In genomic region chr4:135260434-135260833, GRCm38 (mm10) we compare ENCODE assay signal across 19 mouse cellular contexts. TPM values are rescaled to one million over a fixed set of nuclear protein-coding genes. Genes with fewer than 3 reads are reported as not detected.
DNase-seq lines count a peak whose midpoint lies in the region; ATAC-seq and TF ChIP-seq lines count a peak whose summit lies in the region.
"Had no signal": no experiment of that assay in that cellular context is flagged by ENCODE, and none has a peak within 500 bp of the region (broad histone marks: within the 10 kb centered on the region; RNA-seq: fewer than 3 reads in every experiment).

No protein-coding gene starts in this region.

- no peak for DNase-seq in embryonic facial prominence, embryonic 10.5 days (ENCODE audit: low spot score)
- DNase-seq in heart, embryonic 10.5 days (ENCODE audit: low spot score): no peak
- DNase-seq in lung, embryonic 14.5 days: peak; percentile 58
- no peak for DNase-seq in lung, postnatal 25 days (ENCODE audit: low spot score)
- peak; percentile 25 for DNase-seq in brain, adult 2 months (ENCODE audit: low read depth, low spot score)
- DNase-seq in retina, postnatal 1 day: no peak
- DNase-seq: adrenal gland, adult 2 months; cerebellum, adult 9-10 months; gastrocnemius, postnatal 14 days; kidney, postnatal 4 days; right cerebral cortex, adult 18-20 months had no signal

- H3K4me1 ChIP-seq in embryonic facial prominence, embryonic 13.5 days: peaks cover 25% of the 10 kb centered on the region
- H3K4me1 ChIP-seq in embryonic facial prominence, embryonic 10.5 days: peaks cover 10% of the 10 kb centered on the region
- H3K4me1 ChIP-seq in heart, embryonic 14.5 days (ENCODE audit: control insufficient read depth in 2 of 2, insufficient read depth in 2 of 2, low read length in 2 of 2): peaks cover 22 to 68% of the 10 kb centered on the region in 2 experiments
- H3K4me1 ChIP-seq in heart, embryonic 10.5 days: peaks cover 66% of the 10 kb centered on the region
- H3K4me1 ChIP-seq in lung, embryonic 14.5 days (ENCODE audit: insufficient read depth): peaks cover 10% of the 10 kb centered on the region

- H3K4me3 ChIP-seq in embryonic facial prominence, embryonic 13.5 days: no peak overlapping the region
- H3K4me3 ChIP-seq in embryonic facial prominence, embryonic 10.5 days: no peak overlapping the region
- H3K4me3 ChIP-seq in heart, embryonic 14.5 days (ENCODE audit: control insufficient read depth in 1 of 2, insufficient read depth in 1 of 2, low read depth in 1 of 2, low read length in 2 of 2): no peak overlapping the region
- no peak overlapping the region for H3K4me3 ChIP-seq in heart, embryonic 10.5 days
- no peak overlapping the region for H3K4me3 ChIP-seq in lung, embryonic 14.5 days (ENCODE audit: low read depth, low read length)
- H3K4me3 ChIP-seq: embryonic facial prominence, embryonic 12.5 days; hindbrain, embryonic 15.5 days; intestine, embryonic 15.5 days; kidney, embryonic 15.5 days; limb, embryonic 12.5 days had no signal

- no peak for ATAC-seq in embryonic facial prominence, embryonic 13.5 days (ENCODE audit: insufficient number of reproducible peaks, insufficient read depth, low FRiP score, low TSS enrichment, low read depth)
- ATAC-seq in heart, embryonic 14.5 days (ENCODE audit: insufficient number of reproducible peaks, insufficient read depth, low FRiP score, low read depth): no peak
- ATAC-seq in lung, embryonic 14.5 days (ENCODE audit: insufficient read depth): no peak; the same call in 1 of the 2 replicates
- ATAC-seq: intestine, embryonic 15.5 days had no signal

- H3K4me2 ChIP-seq in embryonic facial prominence, embryonic 13.5 days: no peak overlapping the region
- H3K4me2 ChIP-seq in heart, embryonic 14.5 days (ENCODE audit: low read length): no peak overlapping the region
- no peak overlapping the region for H3K4me2 ChIP-seq in lung, embryonic 14.5 days
- H3K4me2 ChIP-seq: embryonic facial prominence, embryonic 12.5 days; hindbrain, embryonic 15.5 days; intestine, embryonic 15.5 days; kidney, embryonic 15.5 days; limb, embryonic 12.5 days had no signal

- TF ChIP-seq CTCF in lung, embryonic 14.5 days (IDR thresholded peaks at IDR 0.05; ENCODE audit: low read depth): no peak

- H3K9ac ChIP-seq in embryonic facial prominence, embryonic 13.5 days: no peak overlapping the region
- no peak overlapping the region for H3K9ac ChIP-seq in heart, embryonic 14.5 days (ENCODE audit: low read length)
- no peak overlapping the region for H3K9ac ChIP-seq in lung, embryonic 14.5 days
- H3K9ac ChIP-seq: embryonic facial prominence, embryonic 12.5 days; hindbrain, embryonic 15.5 days; intestine, embryonic 15.5 days; kidney, embryonic 15.5 days; limb, embryonic 12.5 days had no signal

- 0 out of 2 replicates have a peak overlapping the region, but pooled peaks have one; percentile 16 for H3K27ac ChIP-seq in embryonic facial prominence, embryonic 13.5 days
- H3K27ac ChIP-seq in embryonic facial prominence, embryonic 10.5 days (replicated peaks): no peak overlapping the region
- peak overlapping the region; percentile 10 to 27; a peak in 1 of 4 replicates for H3K27ac ChIP-seq in heart, embryonic 14.5 days (replicated peaks in 1 of 2; ENCODE audit: control insufficient read depth in 1 of 2, insufficient read depth in 1 of 2, low read depth in 2 of 2, low read length in 2 of 2)
- no peak overlapping the region for H3K27ac ChIP-seq in heart, embryonic 10.5 days
- no peak overlapping the region for H3K27ac ChIP-seq in lung, embryonic 14.5 days (ENCODE audit: low read depth)
- H3K27ac ChIP-seq: embryonic facial prominence, embryonic 12.5 days; hindbrain, embryonic 15.5 days; intestine, embryonic 15.5 days; kidney, embryonic 15.5 days; limb, embryonic 12.5 days had no signal

- no peaks in the 10 kb centered on the region for H3K9me3 ChIP-seq in embryonic facial prominence, embryonic 13.5 days
- no peaks in the 10 kb centered on the region for H3K9me3 ChIP-seq in embryonic facial prominence, embryonic 10.5 days
- H3K9me3 ChIP-seq in heart, embryonic 14.5 days (ENCODE audit: control insufficient read depth, low read length): no peaks in the 10 kb centered on the region
- no peaks in the 10 kb centered on the region for H3K9me3 ChIP-seq in heart, embryonic 10.5 days
- no peaks in the 10 kb centered on the region for H3K9me3 ChIP-seq in lung, embryonic 14.5 days (ENCODE audit: low read depth, low read length)
- H3K9me3 ChIP-seq: embryonic facial prominence, embryonic 12.5 days; hindbrain, embryonic 15.5 days; intestine, embryonic 15.5 days; kidney, embryonic 15.5 days; limb, embryonic 12.5 days; megakaryocyte, embryonic 14.5 days had no signal

- 84% methylated on average over 4 of the region's 4 CpGs for WGBS in embryonic facial prominence, embryonic 13.5 days
- 85% methylated on average over 4 of the region's 4 CpGs for WGBS in embryonic facial prominence, embryonic 10.5 days
- 58% methylated on average over 4 of the region's 4 CpGs for WGBS in heart, embryonic 14.5 days
- WGBS in heart, embryonic 10.5 days: 80% methylated on average over 4 of the region's 4 CpGs
- 45% methylated on average over 4 of the region's 4 CpGs for WGBS in lung, embryonic 14.5 days

- H3K27me3 ChIP-seq in embryonic facial prominence, embryonic 13.5 days: no peaks in the 10 kb centered on the region
- no peaks in the 10 kb centered on the region for H3K27me3 ChIP-seq in embryonic facial prominence, embryonic 10.5 days (replicated peaks; ENCODE audit: low read depth, poor library complexity, severe bottlenecking)
- no peaks in the 10 kb centered on the region for H3K27me3 ChIP-seq in heart, embryonic 14.5 days (ENCODE audit: control insufficient read depth, insufficient read depth, low read length)
- H3K27me3 ChIP-seq in heart, embryonic 10.5 days (ENCODE audit: insufficient read depth, poor library complexity, severe bottlenecking): no peaks in the 10 kb centered on the region
- no peaks in the 10 kb centered on the region for H3K27me3 ChIP-seq in lung, embryonic 14.5 days (ENCODE audit: insufficient read depth, low read length)
- H3K27me3 ChIP-seq: embryonic facial prominence, embryonic 12.5 days; hindbrain, embryonic 15.5 days; intestine, embryonic 15.5 days; kidney, embryonic 15.5 days; limb, embryonic 12.5 days; megakaryocyte, embryonic 14.5 days had no signal

- H3K36me3 ChIP-seq in embryonic facial prominence, embryonic 13.5 days: peaks cover 22% of the 10 kb centered on the region
- H3K36me3 ChIP-seq in embryonic facial prominence, embryonic 10.5 days (replicated peaks): peaks cover 64% of the 10 kb centered on the region
- H3K36me3 ChIP-seq in heart, embryonic 14.5 days (ENCODE audit: control insufficient read depth, insufficient read depth, low read length): peaks cover 39% of the 10 kb centered on the region
- peaks cover 41% of the 10 kb centered on the region for H3K36me3 ChIP-seq in heart, embryonic 10.5 days
- H3K36me3 ChIP-seq in lung, embryonic 14.5 days (ENCODE audit: insufficient read depth): peaks cover 16% of the 10 kb centered on the region
- H3K36me3 ChIP-seq: hindbrain, embryonic 15.5 days; intestine, embryonic 15.5 days had no signal

RNA-seq across cellular contexts. Expression of gene Clic4, which starts 12.2 kb away (rescaled TPM):
- polyA plus RNA-seq in embryonic facial prominence, embryonic 13.5 days (2015; fragmentation: Nextera tagmentation; extraction: Ambion mirVana): 121 TPM in 2 replicates
- 207 and 211 TPM in 2 replicates for polyA plus RNA-seq in embryonic facial prominence, embryonic 10.5 days (2016; fragmentation: Nextera tagmentation; extraction: Ambion mirVana)
- 181 and 194 TPM in 2 replicates for polyA plus RNA-seq in heart, embryonic 14.5 days (2014; fragmentation: Nextera tagmentation; extraction: Ambion mirVana)
- 263 and 343 TPM in 2 replicates for polyA plus RNA-seq in heart, embryonic 10.5 days (2016; fragmentation: Nextera tagmentation; extraction: Ambion mirVana)
- polyA plus RNA-seq in lung, embryonic 14.5 days (2014; fragmentation: Nextera tagmentation; extraction: Ambion mirVana): 128 and 133 TPM in 2 replicates

Comparison
In these comparisons a context has a peak if more than half of its experiments do, and no peak if none do; other contexts are left out.
1. H3K27ac ChIP-seq: peak in embryonic facial prominence, embryonic 13.5 days (single experiment) and heart, embryonic 14.5 days (2 of 2); none in embryonic facial prominence, embryonic 10.5 days (single experiment), heart, embryonic 10.5 days (single experiment) and lung, embryonic 14.5 days (single experiment).
2. DNase-seq: peak in lung, embryonic 14.5 days (single experiment) and brain, adult 2 months (single experiment); none in embryonic facial prominence, embryonic 10.5 days (single experiment), heart, embryonic 10.5 days (single experiment), lung, postnatal 25 days (single experiment) and retina, postnatal 1 day (single experiment).